Mouse (Mus musculus): ENCODE data around the gene Tmem203. TPM values are rescaled to one million over a fixed set of nuclear protein-coding genes. Genes with fewer than 3 reads are reported as not detected.

The Tmem203 gene
- 10 to 100 TPM; 35.5 to 40.4 TPM for total RNA-seq (2021)

DNA sequence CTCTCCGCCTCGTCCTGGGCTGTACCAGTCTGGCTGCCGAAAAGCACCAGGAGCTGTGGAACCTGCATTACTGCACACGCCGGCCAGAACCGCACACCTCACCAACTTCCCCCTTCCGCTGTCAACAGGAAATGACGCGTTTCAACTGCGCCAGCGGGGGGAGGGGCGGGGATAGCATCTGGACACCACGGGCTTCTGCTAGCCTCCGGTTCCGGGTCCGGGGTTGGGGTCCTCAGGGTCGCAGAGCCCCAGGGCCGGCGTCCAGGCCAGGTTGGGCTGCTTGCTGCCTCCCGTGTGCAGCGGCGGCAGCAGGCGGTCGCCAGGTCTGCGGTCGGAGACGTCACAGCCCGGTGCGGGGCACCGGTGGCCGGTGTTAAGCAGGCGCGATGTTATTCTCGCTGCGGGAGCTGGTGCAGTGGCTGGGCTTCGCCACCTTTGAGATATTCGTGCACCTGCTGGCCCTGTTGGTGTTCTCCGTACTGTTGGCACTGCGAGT lies at the start of gene Tmem203:
Tmem203 (plus strand) TSS at position 156 of the 496 bp plus-strand sequence.
- DNase-seq, result peak; percentile 87 to 89

- DNase-seq, result no peak
Measured at GRCm38 (mm10) chr2:25207593-25207992, 47.6 kb upstream of the Tmem203 start.

GRCm38 (mm10) chr2:25210686-25211085 lies 44.6 kb upstream of the Tmem203 start:
- DNase-seq, result no peak

GRCm38 (mm10) chr2:25211121-25211670 lies 44.0 kb upstream of the Tmem203 start, which contains the start of gene Nelfb:
Gene Nelfb (minus strand): TSS chr2:25211489.
- DNase-seq, result peak; percentile 85 to 86

- no peak for DNase-seq
Measured at GRCm38 (mm10) chr2:25213266-25213865, 41.9 kb upstream of the Tmem203 start.

GRCm38 (mm10) chr2:25214444-25214843 lies 40.8 kb upstream of the Tmem203 start, which contains the start of gene Stpg3:
Gene Stpg3 (minus strand): TSS chr2:25214637.
- DNase-seq, result no peak

GRCm38 (mm10) chr2:25217666-25218065 lies 37.6 kb upstream of the Tmem203 start:
- no peak for DNase-seq

DNA sequence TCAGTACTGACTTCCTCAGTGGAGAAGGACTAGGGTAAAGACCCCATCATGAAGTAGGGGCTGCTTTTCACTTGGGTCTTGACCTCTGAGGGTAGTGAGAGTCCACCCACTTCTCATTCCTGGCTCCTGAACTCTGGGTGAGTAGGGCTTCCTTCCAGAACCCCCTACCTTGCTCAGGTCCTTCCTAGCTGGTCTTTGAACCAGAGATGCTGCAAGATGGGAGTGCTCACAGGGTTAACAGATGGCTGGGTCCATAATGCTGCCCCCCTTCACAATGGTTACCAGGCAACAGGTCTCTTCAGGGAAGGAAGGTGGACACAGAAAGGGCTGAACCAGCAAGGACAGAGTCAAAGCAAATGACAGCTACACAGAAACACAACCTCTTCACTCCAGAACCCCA lies 36.8 kb upstream of the Tmem203 start, which contains the start of gene Fam166a:
Fam166a (plus strand) TSS at position 301 of the 400 bp plus-strand sequence.
- no peak for DNase-seq

DNA sequence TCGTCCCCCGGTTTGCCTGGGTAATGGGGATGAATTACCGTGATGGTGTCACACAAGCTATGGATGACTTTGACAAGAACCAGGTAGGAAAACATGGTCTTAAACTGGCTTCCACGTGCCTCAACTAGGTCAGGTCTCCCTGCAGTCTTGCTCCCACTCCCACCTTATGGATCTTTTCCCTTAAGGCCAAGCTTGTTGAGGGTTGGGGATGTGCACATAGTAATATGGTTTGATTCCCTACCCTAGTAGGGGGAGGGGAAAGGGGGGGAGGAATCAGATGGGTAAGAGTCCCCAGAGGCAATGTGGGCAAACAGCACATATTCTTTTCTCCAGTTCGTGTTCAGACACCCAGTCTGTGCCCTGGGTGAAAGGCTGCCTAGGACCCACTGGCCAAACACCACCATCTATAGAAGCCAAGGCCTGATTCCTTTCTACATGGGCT lies 33.9 kb upstream of the Tmem203 start:
- no peak for DNase-seq

DNA sequence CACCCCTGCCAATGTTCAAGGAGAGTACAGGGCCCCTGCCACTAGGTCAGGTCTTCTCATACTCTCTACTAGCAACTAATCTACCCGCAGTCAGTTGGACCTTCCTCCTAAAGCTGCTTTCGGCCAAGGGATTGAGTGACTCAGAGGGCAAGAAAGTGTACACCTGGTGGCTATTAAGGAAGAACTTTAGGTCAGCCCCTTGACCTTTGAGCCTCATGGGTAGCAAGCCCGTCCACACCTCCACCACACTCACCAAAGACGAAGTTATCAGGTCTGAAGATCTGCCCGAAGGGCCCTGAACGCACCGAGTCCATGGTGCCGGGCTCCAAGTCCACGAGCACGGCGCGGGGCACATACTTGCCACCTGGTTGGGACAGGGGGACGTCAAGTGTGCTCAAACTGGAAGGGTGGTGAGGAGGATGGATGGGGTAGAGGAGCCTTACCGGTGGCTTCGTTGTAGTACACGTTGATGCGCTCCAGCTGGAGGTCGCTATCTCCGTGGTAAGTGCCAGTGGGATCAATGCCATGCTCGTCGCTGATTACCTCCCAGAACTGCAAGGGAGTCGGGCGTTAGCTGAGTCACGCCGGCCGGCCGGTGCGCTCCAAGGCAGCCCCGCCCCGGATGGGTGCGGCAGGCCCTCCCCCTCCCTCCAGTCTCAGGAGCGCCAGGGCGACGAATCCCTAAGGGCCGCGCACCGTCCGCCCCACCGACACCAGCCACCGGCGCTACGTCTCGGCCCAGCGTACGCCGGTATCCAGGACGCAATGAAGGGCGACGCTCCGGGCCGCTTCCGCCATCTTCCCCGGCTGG lies 31.4 kb upstream of the Tmem203 start:
- DNase-seq, result peak in 1 of 2 experiments; percentile 72

DNA sequence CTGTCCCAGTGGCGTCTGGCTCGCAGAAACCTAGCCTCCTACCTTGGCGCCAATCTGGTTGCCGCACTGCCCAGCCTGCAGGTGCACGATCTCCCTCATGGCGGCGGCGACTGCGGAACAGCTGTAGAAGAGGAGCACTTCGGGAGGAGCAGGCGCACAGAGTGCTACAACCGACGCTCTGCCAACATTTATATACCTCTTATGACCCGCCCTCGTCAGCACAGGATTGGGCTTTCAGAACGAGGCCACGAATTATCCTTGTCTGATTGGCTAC lies 30.8 kb upstream of the Tmem203 start, which contains the start of gene Tubb4b:
Tubb4b (minus strand) TSS at position 211 of the 274 bp plus-strand sequence.
- DNase-seq, result no peak

DNA sequence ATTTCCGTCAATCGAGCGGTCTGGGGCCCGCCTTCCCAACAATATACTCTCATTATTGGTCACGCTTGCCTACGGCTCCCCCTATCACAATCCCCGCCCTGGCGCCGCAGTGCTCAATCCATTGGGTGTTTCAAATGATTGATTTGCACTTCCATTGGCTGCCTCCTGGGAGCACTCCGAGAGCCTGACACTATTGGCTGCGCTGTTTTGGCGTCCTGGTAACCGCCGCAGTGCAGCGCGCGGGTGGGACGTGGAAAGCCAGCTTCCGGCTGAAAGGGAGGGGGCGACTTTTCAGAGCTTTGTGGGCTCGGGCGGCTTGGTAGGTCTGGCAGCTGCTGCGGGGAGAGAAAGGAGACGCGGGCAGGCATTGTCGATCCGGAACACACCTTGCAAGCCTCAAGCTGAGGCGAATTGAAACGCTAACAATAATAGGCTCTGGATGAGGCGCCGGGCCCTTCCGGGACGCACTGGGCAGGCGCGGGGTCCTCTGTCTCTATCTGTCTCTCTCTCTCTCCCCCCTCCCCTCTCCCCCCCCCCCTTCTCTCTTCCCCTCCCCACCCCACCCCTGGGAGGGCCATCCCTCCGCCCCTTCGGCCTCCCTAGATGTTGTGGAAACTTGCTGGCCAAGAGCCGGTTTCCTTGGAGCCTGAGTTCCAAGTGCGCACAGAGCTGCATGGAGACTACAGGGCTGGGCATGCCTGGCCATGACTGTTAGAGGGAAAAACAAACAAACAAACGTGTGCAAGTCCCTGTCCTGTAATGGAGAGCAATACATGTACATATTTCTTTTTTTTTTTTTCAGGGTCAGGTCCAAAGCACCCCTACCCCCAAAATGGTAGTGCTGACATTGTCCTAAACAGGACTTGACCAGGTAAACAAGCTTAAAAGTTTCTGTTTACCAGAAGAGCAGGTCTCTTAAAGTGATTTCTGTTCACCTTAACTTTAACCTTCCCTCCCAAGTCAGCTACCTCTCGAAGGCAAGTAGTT lies 30.2 kb upstream of the Tmem203 start:
- DNase-seq, result peak; percentile 98 to 99

- DNase-seq, result no peak
Measured at GRCm38 (mm10) chr2:25225811-25226379, 29.3 kb upstream of the Tmem203 start.

GRCm38 (mm10) chr2:25226864-25227263 lies 28.4 kb upstream of the Tmem203 start:
- peak; percentile 55 to 68 for DNase-seq

DNA sequence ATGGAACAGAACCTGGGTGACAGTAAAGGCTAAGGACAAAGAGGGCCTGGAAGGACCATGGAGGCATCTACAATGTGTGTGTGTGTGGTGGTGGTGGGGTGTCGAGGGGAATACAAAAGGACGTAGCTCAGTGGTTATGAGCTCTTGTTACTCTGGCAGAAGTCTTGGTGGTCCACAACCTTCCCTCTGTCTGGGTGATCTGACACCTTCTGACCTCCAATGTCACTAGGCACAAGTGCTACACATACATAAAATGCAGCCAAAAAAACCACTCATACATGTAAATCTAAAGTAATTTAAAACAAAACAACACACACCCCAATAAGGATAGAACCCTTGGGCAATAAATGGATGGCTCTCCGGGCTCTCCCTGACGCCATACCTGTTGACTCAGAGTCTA lies 27.8 kb upstream of the Tmem203 start:
- no peak for DNase-seq

GRCm38 (mm10) chr2:25228431-25228889 lies 26.8 kb upstream of the Tmem203 start:
- DNase-seq, result peak; percentile 84 to 85

DNA sequence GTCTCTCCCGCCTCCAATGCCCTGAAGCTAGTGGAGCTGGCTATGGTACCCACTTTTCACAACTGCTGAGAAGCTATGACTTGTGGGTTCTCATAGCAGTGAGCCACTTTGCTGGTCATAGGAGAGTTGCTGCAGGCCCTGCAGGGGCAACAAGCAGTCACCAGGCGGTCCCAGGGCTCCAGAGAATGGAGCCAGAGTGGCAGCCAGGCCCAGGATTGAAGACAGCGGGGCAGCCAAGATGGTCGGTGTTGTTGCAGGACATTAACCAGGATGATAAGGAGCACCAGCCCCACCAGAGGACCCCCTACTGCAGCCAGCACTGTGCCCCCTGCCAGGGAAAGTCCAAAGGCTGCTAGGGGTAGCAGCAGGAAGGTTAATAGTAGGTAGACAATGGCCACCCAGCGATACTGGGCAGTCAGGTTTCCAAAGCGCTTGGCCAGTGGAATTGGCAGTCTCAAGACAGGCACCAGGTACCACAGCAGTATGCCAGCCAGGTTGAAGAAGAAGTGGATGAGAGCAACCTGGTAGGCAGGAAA lies 26.2 kb upstream of the Tmem203 start:
- no peak for DNase-seq

- no peak for DNase-seq
Measured at GRCm38 (mm10) chr2:25229582-25229981, 25.7 kb upstream of the Tmem203 start.

- DNase-seq, result no peak
Measured at GRCm38 (mm10) chr2:25230581-25230980, 24.7 kb upstream of the Tmem203 start.

DNA sequence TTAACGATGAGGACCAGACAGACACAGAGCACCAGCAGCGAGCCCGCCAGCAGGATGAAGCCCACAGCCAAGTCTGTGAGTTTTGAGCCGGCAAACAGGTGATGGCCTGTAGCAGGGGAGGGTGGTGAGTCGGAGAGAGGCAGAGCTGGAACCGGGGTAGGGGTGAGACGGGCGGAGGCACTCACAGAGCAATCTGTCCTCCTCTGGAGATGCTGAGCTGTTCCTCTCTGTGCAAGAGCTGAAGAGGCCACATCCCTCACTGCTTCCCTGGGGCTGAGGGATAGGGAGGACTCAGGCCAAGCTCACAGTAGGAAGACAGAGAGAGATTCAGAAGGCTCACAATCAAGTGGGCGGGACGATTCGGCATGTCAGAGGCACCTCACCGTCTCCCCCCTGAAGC lies 24.2 kb upstream of the Tmem203 start:
- no peak for DNase-seq

DNA sequence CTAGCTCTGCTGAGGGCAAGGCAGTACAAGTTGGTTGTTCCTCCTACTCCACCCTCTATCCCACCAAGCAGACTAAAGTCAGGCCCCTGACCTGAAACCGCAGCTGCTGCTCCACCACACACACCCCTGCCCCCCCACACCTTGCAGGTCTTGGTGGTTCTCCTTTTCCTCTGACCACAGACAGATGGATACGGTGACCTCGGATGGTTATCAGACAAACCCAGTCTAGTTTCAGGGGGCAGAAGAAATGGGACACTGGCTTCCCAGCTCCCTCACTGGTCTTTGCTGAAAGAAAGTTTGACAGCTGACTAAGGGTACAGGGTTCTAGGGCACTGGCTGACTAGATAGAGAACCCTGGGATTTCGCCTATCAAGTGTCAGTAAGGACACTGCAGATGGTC lies 21.8 kb upstream of the Tmem203 start:
- no peak for DNase-seq

Data from layer of hippocampus, postnatal 36 days (tissue).